8 mouse cellular contexts compared by ENCODE assay signal in the genomic region with DNA sequence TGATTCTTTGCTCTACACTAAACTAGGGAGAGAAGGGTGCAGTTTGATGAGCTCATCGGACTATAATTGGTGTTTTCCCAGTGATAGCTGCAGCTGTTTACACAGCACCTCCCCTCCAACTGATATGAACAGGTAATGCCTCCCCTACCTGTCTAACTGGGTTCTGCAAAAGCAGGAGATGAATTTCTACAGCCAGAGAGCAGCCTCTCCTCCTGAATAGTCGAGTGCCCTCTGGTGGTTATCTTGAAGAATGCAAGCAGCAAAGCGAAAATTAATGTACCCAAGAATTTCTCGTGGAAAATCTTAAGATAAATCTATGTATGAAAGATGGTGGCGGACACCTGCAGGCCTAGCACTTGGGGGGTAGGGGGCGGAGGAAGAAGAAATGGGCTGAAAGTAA. TPM values are rescaled to one million over a fixed set of nuclear protein-coding genes. Genes with fewer than 3 reads are reported as not detected.
DNase-seq lines count a peak whose midpoint lies in the region; ATAC-seq and TF ChIP-seq lines count a peak whose summit lies in the region.

No protein-coding gene starts in this region.

- no peaks in the 10 kb centered on the region for H3K4me1 ChIP-seq in forebrain, embryonic 10.5 days
- no peaks in the 10 kb centered on the region for H3K4me1 ChIP-seq in forebrain, embryonic 11.5 days (replicated peaks; ENCODE audit: control insufficient read depth, insufficient read depth, low read length)
- H3K4me1 ChIP-seq in intestine, embryonic 15.5 days (replicated peaks) = peaks cover 13% of the 10 kb centered on the region
- no peaks in the 10 kb centered on the region for H3K4me1 ChIP-seq in liver, embryonic 14.5 days (replicated peaks; ENCODE audit: control insufficient read depth in 2 of 2, insufficient read depth in 2 of 2, low read length in 1 of 2)

- 14% methylated on average over 6 of the region's 6 CpGs for WGBS in forebrain, embryonic 10.5 days
- WGBS in forebrain, embryonic 11.5 days = 13% methylated on average over 6 of the region's 6 CpGs
- 5% methylated on average over 6 of the region's 6 CpGs for WGBS in intestine, embryonic 15.5 days
- WGBS in liver, embryonic 14.5 days (ENCODE audit: insufficient replicate concordance) = 9% methylated on average over 6 of the region's 6 CpGs

- no peaks in the 10 kb centered on the region for H3K27me3 ChIP-seq in forebrain, embryonic 10.5 days (ENCODE audit: poor library complexity, severe bottlenecking)
- no peaks in the 10 kb centered on the region for H3K27me3 ChIP-seq in forebrain, embryonic 11.5 days (ENCODE audit: control insufficient read depth, insufficient read depth, low read length)
- H3K27me3 ChIP-seq in intestine, embryonic 15.5 days (replicated peaks) = no peaks in the 10 kb centered on the region
- no peaks in the 10 kb centered on the region for H3K27me3 ChIP-seq in liver, embryonic 14.5 days (ENCODE audit: control insufficient read depth, insufficient read depth, low read length)

- no peak overlapping the region for H3K9ac ChIP-seq in forebrain, embryonic 11.5 days (ENCODE audit: low read length)
- H3K9ac ChIP-seq in intestine, embryonic 15.5 days = no peak overlapping the region
- no peak overlapping the region for H3K9ac ChIP-seq in liver, embryonic 14.5 days (replicated peaks)

- no peak for ATAC-seq in forebrain, embryonic 11.5 days (replicated peaks; ENCODE audit: low FRiP score)
- ATAC-seq in intestine, embryonic 15.5 days = peak; percentile 60
- ATAC-seq in liver, embryonic 14.5 days (ENCODE audit: insufficient read depth) = no peak

- TF ChIP-seq EP300 in liver, embryonic 14.5 days (IDR thresholded peaks at IDR 0.05; ENCODE audit: low read depth) = no peak

- H3K4me3 ChIP-seq in forebrain, embryonic 10.5 days = no peak overlapping the region
- H3K4me3 ChIP-seq in forebrain, embryonic 11.5 days (ENCODE audit: low read depth, low read length) = no peak overlapping the region
- no peak overlapping the region for H3K4me3 ChIP-seq in intestine, embryonic 15.5 days (replicated peaks)
- no peak overlapping the region for H3K4me3 ChIP-seq in liver, embryonic 14.5 days (ENCODE audit: insufficient read depth in 1 of 2, low read depth in 2 of 2, low read length in 2 of 2)

- peak; percentile 30 for DNase-seq in forebrain, embryonic 10.5 days (ENCODE audit: extremely low spot score, low spot score)
- no peak for DNase-seq in forebrain, embryonic 11.5 days (ENCODE audit: low spot score)
- DNase-seq in urinary bladder, postnatal 14 days (ENCODE audit: low spot score) = peak; percentile 61
- DNase-seq in urinary bladder, postnatal 10 days (ENCODE audit: low spot score) = no peak
- DNase-seq in embryo, embryonic 11 days = peak; percentile 73
- DNase-seq in liver, embryonic 14.5 days (ENCODE audit: low read depth in 3 of 3, low spot score in 3 of 3) = peak in 1 of 3 experiments; percentile 7
- DNase-seq in retina, postnatal 7 days (ENCODE audit: low read depth, low spot score) = peak; percentile 50

- H3K27ac ChIP-seq in forebrain, embryonic 10.5 days = no peak overlapping the region
- H3K27ac ChIP-seq in forebrain, embryonic 11.5 days (ENCODE audit: low read depth, low read length) = no peak overlapping the region
- H3K27ac ChIP-seq in intestine, embryonic 15.5 days = no peak overlapping the region
- no peak overlapping the region for H3K27ac ChIP-seq in liver, embryonic 14.5 days

- no peak overlapping the region for H3K4me2 ChIP-seq in forebrain, embryonic 11.5 days (ENCODE audit: low read depth, low read length, severe bottlenecking)
- H3K4me2 ChIP-seq in intestine, embryonic 15.5 days (replicated peaks) = peak overlapping the region; percentile 38; the same call in 1 of the 2 replicates
- H3K4me2 ChIP-seq in liver, embryonic 14.5 days (ENCODE audit: low read depth) = no peak overlapping the region

- TF ChIP-seq CTCF in liver, embryonic 14.5 days (IDR thresholded peaks at IDR 0.05; ENCODE audit: low read depth) = peak; percentile 84

- peaks cover 1% of the 10 kb centered on the region; the same call in 1 of the 2 replicates for H3K9me3 ChIP-seq in forebrain, embryonic 10.5 days
- H3K9me3 ChIP-seq in forebrain, embryonic 11.5 days (ENCODE audit: control insufficient read depth, low read length) = no peaks in the 10 kb centered on the region
- no peaks in the 10 kb centered on the region for H3K9me3 ChIP-seq in intestine, embryonic 15.5 days
- H3K9me3 ChIP-seq in liver, embryonic 14.5 days (ENCODE audit: control insufficient read depth, low read length) = no peaks in the 10 kb centered on the region

- no peaks in the 10 kb centered on the region for H3K36me3 ChIP-seq in forebrain, embryonic 10.5 days (replicated peaks)
- no peaks in the 10 kb centered on the region for H3K36me3 ChIP-seq in forebrain, embryonic 11.5 days (ENCODE audit: control insufficient read depth, insufficient read depth, low read length)
- H3K36me3 ChIP-seq in intestine, embryonic 15.5 days = no peaks in the 10 kb centered on the region
- no peaks in the 10 kb centered on the region for H3K36me3 ChIP-seq in liver, embryonic 14.5 days (replicated peaks; ENCODE audit: control insufficient read depth, insufficient read depth, low read depth)

RNA-seq across cellular contexts. Expression of a gene that starts 52.1 kb away (rescaled TPM):
- polyA plus RNA-seq in forebrain, embryonic 10.5 days (2016; fragmentation: Nextera tagmentation; extraction: Ambion mirVana) = 75.7 and 77.9 TPM in 2 replicates
- 98.8 and 100 TPM in 2 replicates for polyA plus RNA-seq in forebrain, embryonic 11.5 days (2014; fragmentation: Nextera tagmentation; extraction: Ambion mirVana)
- polyA plus RNA-seq in intestine, embryonic 15.5 days (2015; fragmentation: Nextera tagmentation; extraction: Ambion mirVana) = 43.0 and 44.9 TPM in 2 replicates
- 2.7 and 2.9 TPM in 2 replicates for polyA plus RNA-seq in liver, embryonic 14.5 days (2012; rRNA removed)
- 5.6 and 6.6 TPM in 2 replicates for polyA plus RNA-seq in liver, embryonic 14.5 days (2014; fragmentation: Nextera tagmentation; extraction: Ambion mirVana)

Comparison
In these comparisons a context has a peak if more than half of its experiments do, and no peak if none do; other contexts are left out.
1. DNase-seq: peak in forebrain, embryonic 10.5 days (single experiment), urinary bladder, postnatal 14 days (single experiment), embryo, embryonic 11 days (single experiment) and retina, postnatal 7 days (single experiment); none in forebrain, embryonic 11.5 days (single experiment) and urinary bladder, postnatal 10 days (single experiment).